In the genomic region with DNA sequence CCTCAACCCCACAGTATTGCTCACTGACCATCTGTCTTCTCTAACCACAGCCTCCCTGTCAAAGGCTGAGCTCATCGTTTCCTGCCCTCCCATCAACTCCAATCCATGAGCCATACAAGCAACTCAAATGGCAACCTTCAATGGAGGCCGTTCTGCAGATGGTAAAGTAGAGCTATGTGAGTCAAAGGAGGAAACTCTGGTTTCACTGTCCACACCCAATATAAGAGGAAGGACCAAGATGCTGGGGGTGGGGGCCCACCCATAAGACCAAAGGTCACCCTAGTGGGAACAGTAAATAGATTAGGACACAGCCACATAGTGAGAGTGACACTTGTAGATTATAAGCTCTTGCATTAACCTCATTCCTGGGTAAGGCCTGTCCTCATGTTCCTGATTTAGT, we compare ENCODE assay signal across 26 mouse cellular contexts. TPM values are rescaled to one million over a fixed set of nuclear protein-coding genes. Genes with fewer than 3 reads are reported as not detected.
DNase-seq lines count a peak whose midpoint lies in the region.
"Had no signal": no experiment of that assay in that cellular context is flagged by ENCODE, and none has a peak within 500 bp of the region (broad histone marks: within the 10 kb centered on the region; RNA-seq: fewer than 3 reads in every experiment).

No protein-coding gene starts in this region.

- peaks cover 4% of the 10 kb centered on the region; the same call in 1 of the 2 replicates for H3K4me1 ChIP-seq in heart, embryonic 10.5 days
- H3K4me1 ChIP-seq: liver, embryonic 13.5 days; midbrain, embryonic 15.5 days had no signal

- 78% methylated on average over 2 of the region's 2 CpGs for WGBS in heart, embryonic 10.5 days

- H3K9me3 ChIP-seq in heart, embryonic 10.5 days = no peaks in the 10 kb centered on the region
- H3K9me3 ChIP-seq: embryonic facial prominence, embryonic 15.5 days; heart, embryonic 13.5 days; liver, embryonic 13.5 days; megakaryocyte, embryonic 14.5 days; midbrain, embryonic 15.5 days; stomach, embryonic 15.5 days had no signal

- no peaks in the 10 kb centered on the region for H3K27me3 ChIP-seq in heart, embryonic 10.5 days (ENCODE audit: insufficient read depth, poor library complexity, severe bottlenecking)
- H3K27me3 ChIP-seq: embryonic facial prominence, embryonic 15.5 days; heart, embryonic 13.5 days; midbrain, embryonic 15.5 days; stomach, embryonic 15.5 days had no signal

- H3K36me3 ChIP-seq in heart, embryonic 10.5 days = no peaks in the 10 kb centered on the region
- H3K36me3 ChIP-seq: embryonic facial prominence, embryonic 15.5 days; heart, embryonic 13.5 days; liver, embryonic 13.5 days; midbrain, embryonic 15.5 days; stomach, embryonic 15.5 days had no signal

- no peak overlapping the region for H3K4me3 ChIP-seq in heart, embryonic 10.5 days
- H3K4me3 ChIP-seq: embryonic facial prominence, embryonic 15.5 days; heart, embryonic 13.5 days; liver, embryonic 13.5 days; megakaryocyte, embryonic 14.5 days; midbrain, embryonic 15.5 days; stomach, embryonic 15.5 days had no signal

- peak; percentile 17 for DNase-seq in heart, embryonic 10.5 days (ENCODE audit: low spot score)
- DNase-seq in heart, postnatal 25 days (ENCODE audit: low spot score) = no peak
- peak; percentile 79 for DNase-seq in 416B (ENCODE audit: low read depth)
- DNase-seq in lung, postnatal 25 days (ENCODE audit: low spot score) = peak; percentile 44
- DNase-seq in skeletal muscle tissue, adult 2 months (ENCODE audit: low read depth, low spot score) = peak; percentile 28
- DNase-seq in kidney, postnatal 4 days = no peak
- DNase-seq in left cerebral cortex, postnatal 10 days (ENCODE audit: extremely low spot score in 1 of 2, low spot score in 2 of 2) = no peak
- DNase-seq in urinary bladder, postnatal 10 days (ENCODE audit: low spot score) = no peak
- DNase-seq: adrenal gland, adult 8-10 months; cerebellum, adult 9-10 months; kidney, adult 9 months; left cerebral cortex, postnatal 4 days; liver, embryonic 13.5 days; right cerebral cortex, adult 18-20 months; thymus, postnatal 14 days had no signal

- H3K27ac ChIP-seq in heart, embryonic 10.5 days = no peak overlapping the region
- H3K27ac ChIP-seq: heart, embryonic 13.5 days; hindbrain, postnatal 0 days; liver, embryonic 13.5 days; midbrain, embryonic 15.5 days had no signal

- intact Hi-C loops in heart, postnatal 25 days (cut with DNase I) = no loop called here
- intact Hi-C loops in left cerebral cortex, postnatal 10 days (cut with DNase I) = no loop called here

RNA-seq across cellular contexts. Expression of gene Ptchd3, which starts 34.1 kb away (rescaled TPM):
- not detected in 2 replicates for polyA plus RNA-seq in heart, embryonic 10.5 days (2016; fragmentation: Nextera tagmentation; extraction: Ambion mirVana)
- under 1 TPM; 0.26 to 0.28 TPM for total RNA-seq in heart, postnatal 25 days (2021)
- not detected for total RNA-seq in left cerebral cortex, postnatal 10 days (2021)
- total RNA-seq: adrenal gland, adult 8-10 months; gastrocnemius, postnatal 4 days; hematopoietic stem cell, adult 5-6 weeks; left cerebral cortex, postnatal 4 days had no signal
- polyA plus RNA-seq: forebrain, embryonic 11.5 days; frontal cortex, adult 2 months; hindbrain, postnatal 0 days; liver, embryonic 13.5 days; midbrain, embryonic 15.5 days; spleen, adult 2 months; stomach, embryonic 15.5 days had no signal

Comparison
In these comparisons a context has a peak if more than half of its experiments do, and no peak if none do; other contexts are left out.
1. DNase-seq: peak in heart, embryonic 10.5 days (single experiment), 416B (single experiment), lung, postnatal 25 days (single experiment) and skeletal muscle tissue, adult 2 months (single experiment); none in heart, postnatal 25 days (single experiment), kidney, postnatal 4 days (0 of 2), left cerebral cortex, postnatal 10 days (0 of 2) and urinary bladder, postnatal 10 days (single experiment).